Mouse (Mus musculus) thymus, postnatal 0 days (tissue): ENCODE data around the gene Gbgt1. TPM values are rescaled to one million over a fixed set of nuclear protein-coding genes. Genes with fewer than 3 reads are reported as not detected.
"Not testable (repeated sequence)": the region's sequence is repeated elsewhere in the genome, so short reads cannot be mapped to it uniquely, and the experiment has no call there.

ENCODE experiments used
- DNase-seq: peaks from one replicate; pipeline ENCODE4 v3.0.0-alpha.2; 2015; ENCODE audit warnings: low spot score
- polyA plus RNA-seq: library from polyadenylated mRNA; unstranded; fragments of >200 nt; fragmentation: Nextera tagmentation; extraction: Ambion mirVana; gene quantifications from 2 replicates; pipeline ENCODE4 v1.2.1, GENCODE M21; 2015

The Gbgt1 gene
- polyA plus RNA-seq, result 0.35 and 0.88 TPM in 2 replicates

DNA sequence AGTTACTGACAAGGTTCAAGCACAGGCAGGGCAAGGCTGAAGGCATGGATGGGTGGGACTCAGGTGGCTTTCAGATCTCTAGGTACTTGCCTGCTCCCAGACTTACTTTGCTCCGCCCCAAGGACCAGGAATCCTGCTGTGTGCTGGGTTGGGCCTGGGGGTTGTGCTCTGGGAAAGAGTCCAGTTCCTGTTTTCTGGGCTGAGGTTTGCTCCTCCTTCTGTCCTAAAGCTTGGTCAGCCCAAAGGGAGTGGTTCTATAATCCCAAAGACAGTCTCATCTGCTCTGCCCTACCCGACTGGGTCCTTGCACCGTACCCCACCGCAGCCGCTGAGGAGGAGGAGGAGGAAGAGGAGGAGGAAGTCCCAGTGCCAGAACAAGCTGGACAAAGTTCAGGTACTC, at the start of gene Gbgt1:
Gene Gbgt1 (plus strand): TSS at position 221 of the 400 bp plus-strand sequence.
- no peak for DNase-seq

DNA sequence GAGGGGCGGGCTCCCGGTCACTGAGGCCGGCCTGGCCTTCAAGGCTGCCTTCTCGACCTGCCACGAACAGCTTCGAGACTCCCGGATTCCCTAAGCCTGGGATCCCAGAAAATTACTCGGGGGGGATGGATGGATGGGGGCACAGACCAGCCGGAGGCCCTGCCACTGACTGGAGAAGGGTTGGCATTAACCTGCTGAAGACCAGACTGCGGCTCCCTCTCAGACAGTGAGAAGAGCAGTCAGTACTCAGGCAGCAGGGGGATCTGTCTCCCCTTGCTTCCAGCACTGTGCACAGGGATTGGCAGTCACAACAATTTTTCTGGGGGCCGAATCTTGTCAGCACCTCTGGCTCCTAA, 49.4 kb upstream of the Gbgt1 start:
- DNase-seq, result no peak

DNA sequence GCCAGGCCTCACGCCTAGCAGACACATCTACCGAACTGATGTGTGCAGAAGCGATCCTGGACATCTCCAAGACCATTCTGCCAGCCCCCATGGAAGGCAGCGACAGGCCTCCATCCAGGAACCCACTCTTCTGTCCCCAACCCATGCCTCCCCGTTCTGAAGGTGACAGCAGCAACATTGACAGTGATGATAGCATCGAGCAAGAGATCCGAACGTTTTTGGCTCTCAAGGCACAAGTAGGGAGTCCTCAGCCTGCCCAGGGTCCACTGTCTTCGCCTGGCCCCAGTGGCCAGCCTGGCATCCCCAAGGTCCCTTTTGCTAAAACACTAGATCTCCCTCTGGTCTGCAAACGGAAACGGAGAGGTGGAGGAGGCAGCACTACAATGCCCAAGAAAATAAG, 45.0 kb upstream of the Gbgt1 start:
- no peak for DNase-seq

DNA sequence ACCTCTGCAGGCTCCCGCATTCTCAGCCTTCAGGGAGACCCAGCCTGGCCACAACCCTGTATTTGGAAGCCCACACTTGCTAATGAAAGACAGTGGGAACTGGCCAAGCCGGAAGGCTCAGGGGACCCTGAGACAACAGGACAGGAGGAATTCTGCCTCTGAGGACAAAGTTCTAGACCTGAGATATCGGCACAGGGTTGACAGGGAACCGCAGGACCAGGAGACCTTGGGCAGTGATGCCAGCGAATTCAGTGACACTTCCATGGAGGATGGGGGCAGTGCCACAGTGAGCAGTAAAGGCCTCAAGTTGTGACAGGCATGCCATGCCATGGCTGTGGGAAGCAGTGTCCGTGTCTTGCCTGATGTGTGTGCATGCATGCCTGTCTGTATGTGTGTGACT, 43.2 kb upstream of the Gbgt1 start:
- no peak for DNase-seq

DNA sequence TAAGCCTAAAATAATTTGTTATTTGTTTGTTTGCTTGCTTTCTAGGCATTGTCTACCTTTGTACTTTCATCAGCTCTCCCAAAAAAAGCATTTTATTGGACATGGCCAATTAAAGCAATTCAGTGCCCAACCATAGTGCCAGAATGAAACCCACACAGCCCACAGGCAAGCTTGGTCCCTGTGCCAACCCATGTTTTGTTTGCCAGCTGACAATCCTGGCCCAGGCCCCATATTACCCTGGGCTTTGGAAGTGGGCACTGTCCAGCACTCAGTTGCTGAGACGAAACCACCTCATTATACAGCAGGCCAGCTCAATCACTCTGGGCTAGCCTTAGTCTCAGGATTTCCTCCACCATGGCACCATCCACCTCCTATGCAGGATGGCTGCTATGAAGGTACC, 40.1 kb upstream of the Gbgt1 start:
- no peak for DNase-seq

DNA sequence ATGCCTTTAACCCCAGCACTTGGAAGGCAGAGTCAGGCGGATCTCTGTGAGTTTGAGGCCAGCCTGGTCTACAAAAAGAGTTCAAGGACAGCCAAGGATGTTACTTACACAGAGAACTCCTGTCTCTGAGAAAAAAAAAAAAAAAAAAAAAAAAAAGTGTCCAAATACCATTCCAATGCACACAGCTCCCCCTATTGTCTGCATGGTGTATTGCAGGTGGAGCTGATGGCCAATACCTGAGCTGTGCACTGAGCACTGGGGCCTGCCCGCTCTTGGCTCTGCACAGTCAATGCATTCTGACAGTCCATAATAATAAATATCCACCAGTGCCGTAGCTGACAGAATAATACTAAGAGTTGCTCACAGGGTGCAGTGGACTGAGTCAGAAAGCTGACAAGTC, 32.8 kb upstream of the Gbgt1 start:
- DNase-seq, result peak; percentile 54

DNA sequence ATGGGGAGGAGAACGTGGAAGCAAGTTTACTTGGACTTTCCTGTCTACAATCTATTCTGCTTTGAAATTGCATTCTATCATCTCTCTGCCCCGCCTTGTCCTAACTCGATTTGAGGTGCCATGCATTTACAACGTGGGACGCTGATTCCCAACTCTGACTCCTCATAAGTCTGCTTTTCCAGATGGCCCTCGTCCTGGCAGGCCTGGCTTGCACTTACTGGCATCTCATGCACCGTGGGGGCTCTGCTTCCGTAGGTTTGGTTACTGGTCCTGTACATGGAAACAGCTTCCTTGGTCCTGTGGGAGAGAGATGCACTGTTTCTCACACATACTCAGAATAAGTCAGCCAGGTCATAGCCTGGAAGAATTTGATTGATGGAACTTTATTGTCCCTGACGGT, 31.8 kb upstream of the Gbgt1 start:
- DNase-seq, result no peak

DNA sequence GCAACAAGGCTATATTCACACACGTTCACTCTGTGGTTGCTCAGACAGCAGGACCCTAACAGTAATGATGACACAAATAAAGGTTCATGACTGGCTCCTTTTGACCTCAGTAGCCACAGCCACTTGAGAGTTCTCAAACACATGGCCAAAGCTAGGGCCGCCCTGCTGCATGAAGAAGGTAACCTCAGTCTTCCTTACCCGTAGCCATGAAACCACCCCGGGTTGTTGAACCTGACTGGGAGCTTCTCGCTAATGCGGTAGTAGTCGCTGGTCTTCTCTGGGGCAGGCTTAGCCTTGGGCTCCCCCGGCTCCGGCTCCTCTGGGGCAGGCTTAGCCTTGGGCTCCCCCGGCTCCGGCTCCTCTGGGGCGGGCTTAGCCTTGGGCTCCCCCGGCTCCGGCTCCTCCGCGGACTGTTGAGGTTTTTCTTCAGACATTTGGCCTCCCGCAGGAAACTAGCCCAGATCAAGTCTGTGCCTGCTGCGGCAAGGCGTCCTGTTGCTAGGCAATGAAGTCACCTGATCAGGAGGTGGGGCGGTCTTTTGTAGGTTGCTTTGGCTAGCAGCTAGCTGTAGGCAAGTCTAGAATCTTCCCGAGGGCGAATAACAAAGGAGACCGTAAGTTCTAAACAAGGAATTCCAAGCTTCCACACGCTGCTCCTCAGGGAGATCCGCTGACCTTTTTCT, 30.7 kb upstream of the Gbgt1 start, which contains the start of gene 1700007K13Rik:
Gene 1700007K13Rik (minus strand): TSS at position 497 of the 683 bp plus-strand sequence.
- DNase-seq, result peak; percentile 68

DNA sequence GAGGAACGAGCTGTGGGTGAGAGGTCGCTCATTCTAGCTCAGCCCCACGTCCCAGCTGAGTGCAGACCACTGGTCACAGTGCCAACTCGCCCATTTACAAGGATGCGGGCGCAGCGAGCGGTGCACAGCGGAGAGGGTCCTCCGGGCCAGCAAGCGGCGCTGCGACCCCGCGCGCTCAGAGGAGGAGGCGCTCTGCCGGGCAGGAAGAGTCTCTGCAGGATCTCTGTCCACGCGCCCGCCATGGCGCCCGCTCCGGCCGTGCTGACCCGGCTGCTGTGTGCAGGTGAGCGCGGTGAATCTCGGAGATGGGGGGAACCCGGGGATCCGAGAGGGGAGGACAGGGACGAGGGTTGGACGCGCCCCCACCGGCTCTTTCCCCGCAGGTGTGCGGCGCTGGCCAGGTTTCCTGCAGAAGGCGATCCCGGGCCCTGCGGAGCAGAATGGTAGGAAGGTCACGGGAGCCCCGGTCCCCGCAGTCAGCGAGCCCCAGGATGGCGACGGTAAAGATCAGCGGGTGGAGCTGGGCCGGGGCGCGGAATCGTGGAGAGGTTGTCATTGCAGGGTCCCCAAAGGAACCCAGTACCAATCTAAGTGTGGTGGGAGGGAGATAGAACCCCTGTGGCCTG, 28.7 kb upstream of the Gbgt1 start, which contains the start of gene Mrps2:
Gene Mrps2 (plus strand): TSS at position 207 of the 626 bp plus-strand sequence.
- peak; percentile 76 for DNase-seq

DNA sequence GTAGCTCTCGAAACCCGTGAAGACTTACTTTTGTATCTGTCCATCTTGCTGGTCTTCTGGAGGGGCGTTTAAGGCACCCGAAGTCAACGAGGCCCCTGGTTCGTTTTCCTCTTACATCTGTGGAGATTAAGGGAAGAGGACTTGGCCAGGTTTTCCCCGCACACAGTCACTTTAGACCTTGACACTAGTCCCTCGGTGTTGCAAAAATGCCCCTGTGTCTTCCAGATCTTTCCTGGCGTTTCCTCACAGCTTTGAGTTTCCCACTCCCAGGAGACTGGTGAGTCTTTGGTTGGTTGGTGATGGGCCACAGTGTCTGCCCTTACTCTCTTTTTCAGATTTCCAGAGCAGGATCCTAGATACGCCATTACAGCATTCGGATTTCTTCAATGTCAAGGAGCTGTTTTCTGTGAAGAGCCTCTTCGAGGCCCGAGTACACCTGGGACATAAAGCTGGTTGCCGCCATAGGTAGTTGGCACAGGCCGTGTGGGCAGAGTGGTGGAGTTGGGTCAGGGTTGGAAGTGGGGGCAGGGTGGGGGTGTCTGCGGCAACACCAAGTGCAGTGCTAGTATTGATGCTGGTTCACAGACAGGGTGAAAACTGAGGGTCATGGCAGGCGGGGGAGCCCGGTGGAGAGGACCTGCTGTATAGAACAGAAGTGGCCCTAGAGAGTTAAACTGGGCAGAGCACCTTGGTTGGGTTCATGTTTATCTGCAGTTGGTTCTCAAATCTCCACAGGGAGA, 28.0 kb upstream of the Gbgt1 start:
- DNase-seq, result no peak

DNA sequence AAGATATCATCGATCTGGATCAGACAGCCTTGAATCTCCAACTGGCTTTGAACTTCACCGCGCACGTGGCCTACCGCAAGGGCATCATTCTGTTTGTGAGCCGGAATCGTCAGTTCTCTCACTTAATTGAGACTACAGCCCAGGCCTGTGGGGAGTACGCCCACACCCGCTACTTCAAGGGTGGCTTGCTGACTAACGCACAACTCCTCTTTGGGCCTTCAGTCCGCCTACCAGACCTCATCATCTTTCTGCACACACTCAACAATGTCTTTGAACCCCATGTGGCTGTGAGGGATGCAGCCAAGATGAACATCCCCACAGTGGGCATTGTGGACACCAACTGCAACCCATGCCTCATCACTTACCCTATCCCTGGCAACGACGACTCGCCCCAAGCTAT, 27.2 kb upstream of the Gbgt1 start:
- no peak for DNase-seq

DNA sequence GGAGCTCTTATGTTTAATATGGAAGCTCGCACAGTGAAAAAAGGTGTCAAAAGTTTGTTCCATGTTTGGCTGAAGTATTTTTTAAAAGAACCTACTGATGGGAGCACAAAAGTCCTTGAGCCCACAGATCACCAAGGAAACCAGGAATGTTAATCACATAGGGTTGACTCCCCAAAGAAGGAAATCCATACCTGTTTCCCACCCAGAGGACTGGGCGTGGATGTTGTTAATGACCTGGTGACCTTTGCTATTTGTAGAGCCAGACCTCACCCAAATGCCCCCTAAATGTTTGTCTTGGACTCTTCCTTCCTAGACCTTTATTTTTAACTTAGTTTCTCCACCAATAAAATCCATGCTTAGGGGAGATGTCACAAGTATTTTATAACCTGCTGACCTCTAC, 26.1 kb upstream of the Gbgt1 start:
- DNase-seq, result no peak

DNA sequence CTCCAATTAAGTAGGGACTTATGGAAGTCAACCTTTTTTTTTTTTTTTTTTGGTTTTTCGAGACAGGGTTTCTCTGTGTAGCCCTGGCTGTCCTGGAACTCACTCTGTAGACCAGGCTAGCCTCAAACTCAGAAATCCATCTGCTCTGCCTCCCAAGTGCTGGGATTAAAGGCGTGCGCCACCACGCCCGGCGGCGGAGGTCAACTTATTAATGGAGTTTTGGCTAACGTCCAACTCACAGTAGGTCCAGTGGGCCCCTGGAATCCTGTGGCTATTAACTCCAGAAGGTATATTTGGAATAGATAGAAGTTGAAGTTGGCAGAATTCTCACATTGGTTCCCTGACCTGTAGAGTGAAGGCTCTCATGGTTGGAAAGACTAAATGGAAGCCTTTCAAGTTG, 24.7 kb upstream of the Gbgt1 start:
- DNase-seq, result not testable (repeated sequence)

DNA sequence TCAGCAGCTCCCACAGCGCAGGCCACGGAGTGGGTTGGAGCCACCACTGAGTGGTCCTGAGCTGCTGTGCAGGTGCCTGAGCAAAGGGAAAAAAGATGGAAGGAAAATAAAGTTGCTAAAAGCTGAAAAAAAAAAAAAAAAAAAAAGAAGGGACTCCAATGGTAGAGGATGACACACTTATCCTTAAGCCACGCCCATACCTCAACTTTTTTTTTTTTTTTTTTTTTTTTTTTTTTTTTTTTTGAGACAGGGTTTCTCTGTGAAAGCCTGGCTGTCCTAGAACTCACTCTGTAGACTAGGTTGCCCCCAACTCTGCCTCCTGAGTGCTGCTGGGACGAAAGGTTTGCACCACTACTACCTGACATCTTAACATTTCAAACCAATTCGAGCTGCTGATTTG, 18.7 kb upstream of the Gbgt1 start:
- DNase-seq, result not testable (repeated sequence)

DNA sequence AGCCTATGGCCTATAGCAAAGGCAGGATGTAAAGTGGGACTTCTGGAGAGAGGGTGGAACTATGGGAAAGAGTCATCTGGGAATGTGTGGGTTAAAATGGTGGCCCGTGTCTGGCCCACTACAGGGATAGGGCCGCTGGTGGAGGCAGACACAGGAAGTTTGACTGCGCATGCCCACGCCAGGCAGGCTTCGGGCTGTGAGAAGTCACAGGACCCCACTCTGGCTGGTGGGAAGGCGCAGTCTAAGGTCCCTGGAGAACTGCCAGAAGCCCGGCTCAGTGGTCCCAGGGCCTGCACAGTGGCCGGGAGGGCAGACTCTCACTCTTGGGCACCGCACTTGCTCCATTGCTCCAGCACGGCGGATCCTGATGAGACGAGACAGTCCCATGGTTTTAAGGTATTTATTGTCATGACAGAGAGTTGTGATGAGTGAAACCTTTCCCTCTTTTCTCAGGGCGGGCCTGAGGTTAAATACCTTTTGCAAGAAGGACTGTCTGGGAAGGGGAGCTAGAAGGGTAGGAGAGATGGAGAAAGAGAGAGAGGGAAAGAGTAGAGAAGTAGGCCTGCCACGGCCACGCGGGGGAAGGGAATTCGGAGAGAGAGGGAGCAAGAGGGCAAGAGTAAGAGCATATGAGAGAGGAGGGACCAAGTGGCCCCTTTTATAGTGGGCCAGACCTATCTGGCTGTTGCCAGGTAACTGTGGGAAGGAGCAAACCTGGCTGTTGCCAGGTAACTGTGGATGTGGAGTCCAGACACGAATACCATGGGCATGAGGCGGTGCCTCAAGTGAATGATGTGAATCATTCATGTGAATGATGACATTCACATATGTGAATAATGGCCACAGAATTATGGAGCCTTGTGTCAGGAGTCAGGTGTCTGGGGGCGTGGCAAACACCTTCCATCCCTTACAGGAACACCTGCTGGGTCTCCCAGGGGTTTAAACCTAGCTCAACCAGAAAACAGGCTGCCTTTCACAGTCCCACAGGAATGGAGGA, 17.2 kb upstream of the Gbgt1 start:
- no peak for DNase-seq

DNA sequence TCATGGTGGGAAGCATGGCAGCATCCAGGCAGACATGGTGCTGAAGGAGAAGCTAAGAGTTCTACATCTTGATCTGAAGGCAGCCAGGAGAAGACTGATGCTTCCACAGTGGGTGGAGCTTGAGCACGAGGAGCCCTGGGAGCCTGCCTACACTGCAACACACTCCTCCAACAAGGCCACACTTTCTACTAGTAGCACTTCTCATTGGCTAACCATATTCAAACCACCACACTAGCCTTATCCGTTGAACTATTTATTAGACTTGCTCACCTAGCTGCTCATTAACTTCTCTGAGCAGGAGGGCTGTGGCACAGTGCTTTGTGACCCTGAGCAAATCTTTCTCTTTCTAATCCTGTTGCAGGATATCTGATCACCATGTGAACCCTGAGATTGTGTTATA, 12.8 kb upstream of the Gbgt1 start:
- DNase-seq, result no peak

DNA sequence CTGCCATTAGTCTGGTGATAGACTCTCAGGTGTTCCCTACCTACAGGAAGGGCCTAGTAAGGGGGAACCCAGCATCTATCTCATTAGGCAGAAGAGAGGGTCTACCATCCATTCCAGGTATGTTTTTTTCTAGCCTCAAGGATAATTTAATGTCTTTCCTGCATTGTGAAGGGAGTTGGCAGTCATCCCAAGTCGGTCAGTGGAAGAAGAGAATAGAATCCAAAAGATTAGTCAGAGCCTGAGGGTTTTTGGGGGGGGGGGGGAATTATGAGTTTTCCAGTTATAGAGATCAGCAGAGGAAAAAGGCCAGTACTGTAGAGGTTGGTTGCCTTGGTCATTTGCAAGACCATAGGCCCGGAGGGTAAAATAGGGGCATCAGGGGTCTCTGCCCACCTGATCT, 2.2 kb upstream of the Gbgt1 start:
- DNase-seq, result no peak

DNA sequence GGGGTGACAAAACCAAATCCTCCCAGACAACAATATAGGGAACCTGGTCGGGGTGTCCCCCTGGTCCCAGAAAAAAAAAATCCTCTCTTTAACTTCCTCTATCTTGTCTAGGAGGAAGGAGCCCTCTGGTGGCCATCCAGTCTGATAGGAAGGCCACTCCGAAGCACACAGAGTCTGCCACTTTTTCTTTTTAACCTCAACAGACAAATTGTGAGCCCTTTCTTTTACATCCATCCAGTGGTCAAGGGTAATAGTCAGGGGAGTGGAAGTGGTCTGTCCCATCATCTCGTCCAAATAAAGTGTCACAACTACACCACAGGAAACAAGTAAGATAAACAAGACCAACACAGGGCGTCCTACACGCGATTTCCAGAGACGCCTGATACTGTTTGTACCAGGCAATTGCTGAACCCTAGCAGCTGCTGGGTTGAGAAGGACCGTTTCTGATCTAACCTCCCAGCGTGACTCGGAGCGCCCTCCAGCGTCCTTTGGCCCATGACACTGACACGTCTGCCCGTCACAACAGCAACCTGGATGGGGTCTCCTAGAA, 1.4 kb upstream of the Gbgt1 start:
- no peak for DNase-seq

DNA sequence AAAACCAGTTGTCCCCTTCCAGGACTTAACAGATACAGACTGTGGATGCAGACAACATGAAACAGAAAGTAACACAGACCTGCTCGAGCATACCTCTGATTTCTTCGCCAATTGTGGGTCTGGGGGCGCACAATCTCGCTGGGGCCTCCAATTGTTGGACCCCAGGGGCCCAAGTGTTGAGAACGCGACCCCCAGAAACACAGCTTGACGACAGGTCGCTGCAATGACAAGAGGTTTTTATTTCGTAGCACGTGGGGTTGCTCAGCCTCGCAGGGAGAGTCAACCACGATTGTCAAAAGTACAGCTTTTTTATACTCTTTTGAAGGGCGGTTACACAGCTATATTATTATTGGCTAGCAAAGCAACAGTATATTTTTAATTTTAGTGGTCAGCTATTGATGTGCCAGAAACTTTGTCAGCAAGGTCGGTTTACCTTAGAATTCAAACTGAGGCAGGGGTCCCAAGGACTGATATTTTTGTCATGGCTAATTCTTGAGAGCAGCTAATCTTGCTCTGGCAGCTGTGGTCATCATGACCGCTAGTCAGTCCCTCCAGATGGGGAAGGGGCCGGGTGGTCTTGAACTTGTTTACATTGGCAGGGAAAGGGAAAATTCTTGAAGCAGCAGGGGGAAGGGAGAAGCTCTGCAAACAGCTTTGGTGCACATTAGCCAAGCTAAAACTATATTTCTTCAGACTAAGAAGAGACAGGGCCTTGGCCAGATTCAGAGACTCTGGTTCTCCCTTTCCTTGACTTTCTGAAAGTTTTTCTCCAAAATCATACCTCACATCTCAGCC, 693 bp upstream of the Gbgt1 start:
- no peak for DNase-seq

DNA sequence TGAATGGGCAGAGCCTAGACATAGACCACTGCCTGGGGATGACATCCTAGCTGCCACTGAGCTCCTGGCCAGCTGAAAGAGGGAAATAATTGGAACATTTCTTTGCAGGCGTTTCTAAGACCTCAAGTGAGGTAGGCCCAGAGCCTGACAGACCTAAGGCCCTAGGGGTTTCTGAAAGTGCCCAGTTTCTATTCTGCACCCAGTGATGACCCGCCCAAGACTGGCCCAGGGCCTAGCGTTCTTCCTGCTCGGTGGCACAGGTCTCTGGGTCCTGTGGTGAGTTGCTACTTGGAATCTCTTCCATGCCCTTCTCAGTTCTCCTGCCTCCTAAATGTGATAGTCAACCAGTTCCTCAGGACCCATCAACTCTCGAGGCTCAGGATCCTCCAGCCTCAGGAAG, 870 bp downstream of the Gbgt1 start:
- no peak for DNase-seq
